Mouse (Mus musculus) erythroblast, embryonic 14.5 days (primary cell): Measurements from ENCODE around the gene Gm28374.

Experiments used
- GATA1 ChIP-seq: IDR thresholded peaks from 2 replicates; pipeline ENCODE4 v1.6.1; 2012; ENCODE audit warnings: low read length, inconsistent platforms, mixed read lengths
- TAL1 ChIP-seq: IDR thresholded peaks from 3 replicates; pipeline ENCODE4 v1.6.1; 2012; ENCODE audit warnings: low read length, inconsistent platforms, mixed read lengths

GRCm38 (mm10) chr19:6069851-6070250 is 12.2 kb downstream of the Gm28374 start:
- no peak for TF ChIP-seq GATA1
- TF ChIP-seq TAL1: no peak
